Mouse (Mus musculus) testis, postnatal 10 days (tissue): ENCODE results near the gene Dpagt1.
A peak's percentile ranks its signal among the peaks of the same experiment; 100 is the strongest.
"Not testable (repeated sequence)": the region's sequence is repeated elsewhere in the genome, so short reads cannot be mapped to it uniquely, and the experiment has no call there.

ENCODE experiments used
- DNase-seq: peaks from one replicate; pipeline ENCODE4 v3.0.0; 2021; ENCODE audit warnings: low spot score

Dpagt1 gene

DNA sequence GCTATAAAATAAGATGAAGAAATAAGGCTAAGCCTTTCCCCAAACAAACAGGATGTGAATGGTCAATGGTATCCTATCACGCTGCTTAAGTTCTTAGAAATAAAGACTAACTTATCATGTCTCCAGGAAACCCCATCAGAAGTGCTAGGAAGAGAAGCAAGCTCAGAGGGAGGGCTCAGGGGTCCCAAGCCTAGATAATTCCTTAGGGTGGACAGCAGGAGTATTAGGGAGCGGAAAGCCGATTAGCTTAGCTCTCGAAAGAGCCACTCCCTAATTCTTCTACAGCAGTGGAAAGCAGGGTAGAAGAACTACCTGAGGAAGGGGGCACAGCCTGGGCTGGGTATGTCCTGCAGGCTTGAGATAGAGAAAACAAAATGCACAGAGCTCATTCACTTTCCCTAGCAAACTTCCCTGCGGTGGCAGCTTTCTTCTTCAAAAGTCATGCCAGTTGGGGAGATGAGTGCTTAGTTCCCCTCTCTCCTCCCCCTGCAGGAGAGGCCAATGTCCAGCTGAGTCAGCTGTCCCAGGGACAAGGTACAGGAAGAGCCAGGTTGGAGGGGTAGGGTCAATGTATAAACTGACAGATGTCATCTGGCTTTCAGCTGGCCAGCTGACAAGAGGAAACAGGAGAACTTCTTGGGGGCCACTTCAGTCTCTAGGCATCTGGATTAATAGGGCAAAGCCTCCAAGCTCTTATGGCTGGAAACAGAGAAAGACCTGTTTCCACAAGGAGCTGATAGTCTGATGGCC lies 7.6 kb upstream of the Dpagt1 start:
- DNase-seq, result no peak

DNA sequence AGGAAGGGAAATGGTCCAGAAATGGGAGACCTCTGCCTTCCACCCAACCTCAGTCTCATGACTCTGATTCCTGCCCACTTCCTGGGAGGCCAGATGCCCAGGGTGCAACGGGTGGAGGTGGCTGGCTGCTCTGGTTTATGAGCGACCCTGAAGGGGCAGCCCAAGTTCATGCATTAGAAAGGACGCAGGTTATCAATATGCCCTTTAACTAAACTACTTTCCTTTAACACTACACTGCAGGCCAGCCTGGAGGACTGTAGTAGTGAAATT lies 7.1 kb upstream of the Dpagt1 start:
- no peak for DNase-seq

DNA sequence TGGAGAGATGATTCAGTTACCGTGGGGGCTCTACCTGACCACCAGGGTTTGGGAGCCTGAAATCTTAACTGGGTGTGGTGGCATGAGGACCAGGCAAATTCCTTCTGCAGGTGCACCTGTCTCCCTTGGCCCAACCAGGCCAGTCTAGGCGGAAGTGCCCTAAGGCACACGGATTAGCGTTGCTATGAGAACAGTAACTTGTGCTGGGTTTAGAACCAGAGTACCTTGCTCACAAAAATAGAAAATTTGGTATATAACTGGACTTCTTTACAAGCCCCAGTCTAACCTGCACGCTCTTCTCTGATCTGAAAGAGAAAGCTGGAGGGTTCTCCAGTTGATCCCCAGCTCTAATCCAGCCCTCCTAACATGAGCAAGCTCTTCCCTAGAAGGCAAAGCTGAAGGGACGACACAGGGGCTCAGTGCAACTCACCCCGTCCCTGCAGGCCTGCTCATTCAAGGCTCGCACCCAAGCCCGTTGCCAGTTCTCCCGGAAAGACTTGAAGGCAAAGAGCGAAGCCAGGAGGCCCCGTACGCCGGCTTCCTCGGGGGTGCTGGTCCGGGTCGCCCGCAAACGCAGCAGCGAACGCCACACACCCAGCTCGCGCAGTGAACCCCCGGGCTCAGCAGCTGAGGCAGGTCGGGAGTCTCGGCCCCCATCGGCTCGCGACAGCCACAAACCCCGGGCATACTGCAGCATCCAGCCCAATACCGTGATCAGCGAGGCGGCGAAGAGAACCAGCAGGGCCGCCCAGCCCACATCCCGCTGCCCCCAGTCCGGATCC lies 6.5 kb upstream of the Dpagt1 start:
- DNase-seq, result peak; percentile 61

DNA sequence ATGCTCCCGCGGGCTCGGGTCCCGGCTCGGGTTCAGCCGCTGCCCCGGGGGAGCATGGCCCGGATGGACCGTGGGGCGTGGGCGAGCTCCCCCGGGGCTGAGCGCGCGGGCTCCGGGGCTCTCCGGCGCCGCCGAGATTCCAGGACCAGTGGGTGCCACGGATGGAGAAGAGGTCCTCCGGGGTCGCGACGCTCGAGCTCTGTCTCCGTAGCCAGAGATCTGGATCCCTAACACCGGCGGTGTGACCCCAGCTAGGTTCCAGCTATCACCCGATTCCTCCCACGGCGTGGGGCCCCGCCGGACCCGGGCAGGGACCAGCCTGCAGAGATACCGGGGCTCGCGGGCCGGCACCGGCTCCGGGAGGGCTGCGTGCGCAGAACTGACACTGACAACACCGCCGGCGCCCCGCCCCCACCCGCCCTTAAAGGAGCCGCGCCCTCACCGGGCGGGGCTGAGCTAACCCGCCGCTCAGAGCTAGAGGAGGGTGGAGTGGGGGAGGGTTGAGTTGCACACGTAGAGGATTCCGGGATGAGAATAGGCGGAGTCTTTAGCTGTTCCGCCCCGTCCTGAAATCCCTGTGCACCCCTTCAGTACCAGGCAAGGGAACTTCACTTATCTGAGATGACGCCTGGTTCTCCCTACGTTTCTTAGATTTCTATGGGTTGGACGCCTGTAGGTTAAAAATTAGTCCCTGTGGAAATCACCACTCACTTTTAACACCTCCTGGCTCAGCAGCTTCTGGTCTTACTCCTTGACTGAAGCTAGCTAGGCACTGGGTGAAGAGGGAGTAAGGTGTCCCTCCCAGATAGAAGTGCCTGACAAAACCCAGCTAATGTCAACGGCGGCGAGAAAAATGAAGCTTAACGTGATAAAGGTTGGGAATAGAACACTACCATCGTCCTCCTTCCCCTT lies 5.7 kb upstream of the Dpagt1 start, which contains the start of gene C2cd2l:
TSS of gene C2cd2l (minus strand) at position 399 of the 912 bp plus-strand sequence.
- peak; percentile 89 for DNase-seq

DNA sequence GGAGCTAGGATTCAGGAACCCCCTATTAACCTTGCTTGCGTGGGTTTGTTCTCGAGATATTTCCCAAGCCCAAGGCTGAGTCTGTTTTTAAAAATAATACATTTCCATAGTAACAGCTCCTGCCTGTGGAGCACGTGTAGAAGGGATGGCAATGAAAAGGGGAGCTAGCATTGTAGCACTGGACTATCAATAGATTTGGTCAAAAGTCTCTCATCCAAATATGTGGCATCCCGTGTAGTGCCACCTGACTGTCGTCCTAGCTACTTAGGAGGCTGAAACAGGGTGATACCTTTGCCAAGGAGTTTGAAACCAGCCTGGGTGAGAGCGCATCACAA lies 5.1 kb upstream of the Dpagt1 start:
- no peak for DNase-seq

DNA sequence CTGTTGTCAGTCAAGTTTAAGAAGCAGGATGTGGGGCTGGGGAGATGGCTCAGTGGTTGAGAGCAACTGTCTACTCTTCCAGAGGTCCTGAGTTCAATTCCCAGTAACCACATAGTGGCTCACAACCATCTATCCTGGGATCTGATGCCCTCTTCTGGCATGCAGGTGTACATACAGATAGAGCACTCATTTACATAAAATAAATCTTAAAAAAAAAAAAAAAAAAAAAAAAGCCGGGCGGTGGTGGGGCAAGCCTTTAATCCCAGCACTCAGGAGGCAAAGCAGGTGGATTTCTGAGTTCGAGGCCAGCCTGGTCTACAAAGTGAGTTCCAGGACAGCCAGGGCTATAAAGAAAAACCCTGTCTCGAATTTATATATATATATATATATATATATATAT lies 2.2 kb upstream of the Dpagt1 start:
- DNase-seq, result not testable (repeated sequence)

DNA sequence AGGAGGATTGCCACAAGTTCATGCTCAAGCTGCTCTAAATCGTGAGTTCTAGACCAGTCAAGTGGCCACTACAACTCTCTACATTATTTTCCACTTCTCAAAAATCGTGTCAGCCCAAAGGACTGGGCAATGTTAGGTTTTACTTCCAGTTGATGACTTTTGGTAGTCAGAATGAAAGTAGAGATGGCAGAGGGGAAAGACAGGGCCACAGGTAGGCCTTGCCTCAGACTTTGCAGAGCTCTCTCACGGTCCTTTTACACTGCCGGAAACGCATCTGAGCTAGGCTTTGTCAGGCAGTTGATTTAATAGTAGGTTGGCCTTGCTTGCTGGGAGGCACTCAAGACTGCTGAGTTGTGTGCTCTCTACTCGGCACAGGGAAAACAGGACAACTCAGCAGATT lies 1.7 kb upstream of the Dpagt1 start:
- no peak for DNase-seq

DNA sequence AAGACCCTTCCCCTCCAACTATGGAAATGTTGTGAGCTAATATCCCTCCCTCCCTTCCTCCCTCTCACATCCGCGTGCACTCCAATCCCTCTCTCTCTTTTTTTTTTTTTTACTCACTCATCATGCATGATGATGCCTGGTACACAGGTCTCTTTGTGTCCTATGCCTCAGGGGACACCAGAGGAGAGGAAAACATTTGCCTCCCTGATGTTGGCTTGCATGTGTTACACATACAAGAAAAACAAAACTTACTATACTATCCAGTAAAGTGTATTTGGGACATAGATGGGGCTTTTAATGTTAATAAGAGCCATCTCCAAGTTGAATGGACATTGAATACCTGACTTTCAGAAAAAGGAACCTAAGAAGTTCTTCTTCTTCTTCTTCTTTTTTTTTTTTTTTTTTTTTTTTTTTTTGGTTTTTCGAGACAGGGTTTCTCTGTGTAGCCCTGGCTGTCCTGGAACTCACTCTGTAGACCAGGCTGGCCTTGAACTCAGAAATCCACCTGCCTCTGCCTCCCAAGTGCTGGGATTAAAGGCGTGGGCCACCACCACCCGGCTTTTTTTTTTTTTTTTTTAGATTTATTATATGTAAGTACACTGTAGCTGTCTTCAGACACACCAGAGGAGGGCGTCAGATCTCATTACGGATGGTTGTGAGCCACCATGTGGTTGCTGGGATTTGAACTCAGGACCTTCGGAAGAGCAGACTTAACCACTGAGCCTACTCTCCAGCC lies 619 bp upstream of the Dpagt1 start:
- not testable (repeated sequence) for DNase-seq

DNA sequence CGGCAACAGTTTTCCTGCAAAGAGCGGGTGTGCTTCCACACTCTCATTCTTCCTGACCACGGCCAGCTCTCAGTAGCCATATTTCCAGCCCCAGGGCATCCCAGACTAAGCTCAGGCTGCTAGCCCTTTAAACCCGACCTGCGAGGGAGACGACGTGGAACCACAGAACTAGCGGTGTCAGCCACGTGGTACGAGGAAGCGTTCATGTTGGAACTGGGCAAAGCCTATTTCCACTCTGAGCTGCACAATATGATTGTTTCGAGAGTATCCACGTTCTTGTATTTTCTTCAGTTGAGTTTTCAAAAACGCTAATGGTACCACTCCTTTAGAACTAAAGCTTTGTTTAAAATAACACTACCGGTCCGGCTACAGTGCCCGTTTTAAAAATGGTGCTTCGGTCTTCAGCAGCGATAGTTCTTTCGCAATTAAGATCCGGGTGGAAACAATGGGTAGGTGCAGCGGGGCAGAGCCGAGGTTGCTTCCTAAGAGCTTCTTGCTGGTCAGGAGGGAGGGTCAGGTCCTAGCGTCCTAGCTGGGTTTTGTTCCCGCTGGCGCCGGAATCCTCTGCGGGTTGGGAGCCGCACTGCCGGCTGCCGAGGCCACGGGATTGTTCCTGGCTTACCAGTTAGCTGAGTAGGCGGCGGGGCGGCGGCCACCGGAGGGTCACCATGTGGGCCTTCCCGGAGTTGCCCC lies 698 bp downstream of the Dpagt1 start:
- DNase-seq, result peak; percentile 77

DNA sequence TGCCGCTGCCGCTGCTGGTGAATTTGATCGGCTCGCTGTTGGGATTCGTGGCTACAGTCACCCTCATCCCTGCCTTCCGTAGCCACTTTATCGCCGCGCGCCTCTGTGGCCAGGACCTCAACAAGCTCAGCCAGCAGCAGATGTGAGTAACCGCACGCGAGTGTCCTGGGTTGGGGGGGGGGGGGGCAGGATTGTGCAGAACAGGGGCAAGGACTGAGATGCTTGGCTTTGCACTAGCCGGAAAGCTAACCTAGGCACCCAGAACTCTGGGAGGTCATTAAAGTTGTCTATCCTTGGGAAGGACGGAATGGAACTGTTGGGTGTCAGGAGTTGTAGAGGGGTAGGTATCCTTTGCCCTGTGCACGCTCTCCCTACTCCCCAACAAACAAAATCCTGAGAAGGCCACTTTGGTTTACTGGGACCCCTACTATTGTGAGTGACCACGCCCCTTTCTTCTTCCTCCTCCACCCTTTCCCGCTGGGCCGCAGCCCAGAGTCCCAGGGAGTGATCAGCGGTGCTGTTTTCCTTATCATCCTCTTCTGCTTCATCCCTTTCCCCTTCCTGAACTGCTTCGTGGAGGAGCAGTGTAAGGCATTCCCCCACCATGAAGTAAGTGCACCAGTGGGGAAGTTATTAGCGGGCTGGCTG lies 1.4 kb downstream of the Dpagt1 start:
- no peak for DNase-seq

DNA sequence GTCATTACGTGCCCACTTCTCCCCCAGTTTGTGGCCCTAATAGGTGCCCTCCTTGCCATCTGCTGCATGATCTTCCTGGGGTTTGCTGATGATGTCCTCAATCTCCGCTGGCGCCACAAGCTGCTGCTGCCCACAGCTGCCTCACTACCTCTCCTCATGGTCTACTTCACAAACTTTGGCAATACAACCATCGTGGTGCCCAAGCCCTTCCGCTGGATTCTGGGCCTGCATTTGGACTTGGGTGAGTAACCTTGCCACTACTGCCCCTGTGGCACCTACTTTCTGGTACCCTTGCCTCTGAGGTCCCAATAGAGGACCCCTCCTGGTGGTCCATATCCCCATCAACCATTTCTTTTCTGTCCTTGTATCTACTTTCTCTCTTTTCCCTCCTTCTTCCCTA lies 2.1 kb downstream of the Dpagt1 start:
- no peak for DNase-seq

DNA sequence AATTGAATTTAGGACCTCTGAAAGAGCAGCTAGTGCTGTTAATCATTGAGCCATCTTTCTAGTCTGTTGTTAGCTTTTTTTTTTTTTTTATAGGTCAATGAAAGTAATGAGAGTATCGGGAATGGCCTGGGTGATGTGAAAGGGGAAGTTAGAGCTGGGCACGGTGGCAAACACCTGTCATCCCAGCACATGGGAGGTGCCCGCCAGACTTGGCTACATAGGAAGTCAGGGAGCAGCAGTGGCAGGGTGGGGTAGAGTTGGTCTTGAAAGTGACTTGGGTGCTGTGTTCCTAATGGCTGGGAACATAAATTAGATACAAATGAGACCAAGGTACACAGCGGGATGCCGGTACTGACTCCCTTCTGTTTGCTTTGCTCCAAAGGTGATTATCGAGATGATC lies 4.9 kb downstream of the Dpagt1 start:
- no peak for DNase-seq

DNA sequence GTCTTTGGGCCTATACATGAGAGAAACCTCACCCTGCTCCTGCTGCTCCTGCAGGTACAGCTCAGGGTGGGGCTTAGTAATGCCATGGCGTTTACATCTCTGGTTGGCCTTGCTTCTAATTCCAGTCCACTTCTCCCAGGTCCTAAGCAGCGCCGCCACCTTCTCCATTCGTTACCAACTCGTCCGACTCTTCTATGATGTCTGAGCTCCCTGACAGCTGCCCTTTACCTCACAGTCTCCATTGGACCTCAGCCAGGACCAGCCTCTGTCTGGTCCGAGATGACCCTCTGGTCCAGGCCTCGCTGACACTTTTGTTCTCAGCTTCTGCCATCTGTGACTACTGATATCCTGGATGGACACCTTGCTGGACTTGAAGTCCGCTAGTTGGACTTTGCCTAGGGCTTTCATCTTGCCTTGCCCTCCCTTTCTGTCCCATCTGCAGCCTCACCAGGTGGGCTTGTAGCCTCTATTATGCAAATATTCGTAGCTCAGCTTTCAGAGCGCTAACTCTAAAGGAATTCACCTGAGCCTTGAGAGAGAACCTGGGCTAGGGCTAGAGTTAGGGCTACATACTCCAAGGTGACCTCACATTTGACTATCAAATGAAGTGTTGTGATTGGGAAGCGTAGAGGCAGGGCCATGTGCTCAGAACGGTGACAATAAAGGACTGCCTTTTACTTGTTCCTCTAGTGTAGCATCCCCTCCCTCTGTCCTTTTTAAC lies 7.3 kb downstream of the Dpagt1 start:
- DNase-seq, result no peak

DNA sequence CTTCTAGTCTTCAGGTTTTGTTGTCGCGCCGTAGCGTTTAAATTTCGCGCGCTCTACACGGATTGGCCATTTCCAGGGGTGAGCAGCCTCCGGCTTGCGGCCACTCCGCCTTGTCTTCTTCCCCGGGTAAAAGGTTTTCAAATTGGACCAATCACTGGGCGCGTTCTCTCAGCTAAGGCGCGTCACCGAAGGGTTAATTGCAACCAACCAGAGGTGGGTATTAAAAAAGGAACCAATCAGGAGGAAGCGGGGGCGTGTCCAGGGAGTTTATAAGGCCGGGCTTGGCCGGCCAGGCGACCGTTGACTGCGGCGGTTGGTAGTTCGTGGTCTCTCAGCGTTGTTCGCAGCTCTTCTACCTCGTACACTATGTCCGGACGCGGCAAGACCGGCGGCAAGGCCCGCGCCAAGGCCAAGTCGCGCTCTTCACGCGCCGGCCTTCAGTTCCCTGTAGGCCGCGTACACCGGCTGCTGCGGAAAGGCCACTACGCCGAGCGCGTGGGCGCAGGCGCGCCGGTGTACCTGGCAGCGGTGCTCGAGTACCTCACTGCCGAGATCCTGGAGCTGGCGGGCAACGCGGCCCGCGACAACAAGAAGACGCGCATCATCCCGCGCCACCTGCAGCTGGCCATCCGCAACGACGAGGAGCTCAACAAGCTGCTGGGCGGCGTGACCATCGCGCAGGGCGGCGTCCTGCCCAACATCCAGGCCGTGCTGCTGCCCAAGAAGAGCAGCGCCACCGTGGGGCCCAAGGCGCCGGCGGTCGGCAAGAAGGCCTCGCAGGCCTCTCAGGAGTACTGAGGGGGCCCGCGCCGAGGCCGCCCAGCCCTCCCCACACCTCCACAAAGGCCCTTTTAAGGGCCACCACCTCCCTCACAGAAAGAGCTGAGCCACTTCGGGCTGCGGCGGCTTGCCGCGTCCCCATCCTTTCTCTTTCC lies 8.8 kb downstream of the Dpagt1 start, which contains the start of gene H2afx:
TSS of gene H2afx (plus strand) at position 299 of the 935 bp plus-strand sequence.
- DNase-seq, result peak; percentile 98

DNA sequence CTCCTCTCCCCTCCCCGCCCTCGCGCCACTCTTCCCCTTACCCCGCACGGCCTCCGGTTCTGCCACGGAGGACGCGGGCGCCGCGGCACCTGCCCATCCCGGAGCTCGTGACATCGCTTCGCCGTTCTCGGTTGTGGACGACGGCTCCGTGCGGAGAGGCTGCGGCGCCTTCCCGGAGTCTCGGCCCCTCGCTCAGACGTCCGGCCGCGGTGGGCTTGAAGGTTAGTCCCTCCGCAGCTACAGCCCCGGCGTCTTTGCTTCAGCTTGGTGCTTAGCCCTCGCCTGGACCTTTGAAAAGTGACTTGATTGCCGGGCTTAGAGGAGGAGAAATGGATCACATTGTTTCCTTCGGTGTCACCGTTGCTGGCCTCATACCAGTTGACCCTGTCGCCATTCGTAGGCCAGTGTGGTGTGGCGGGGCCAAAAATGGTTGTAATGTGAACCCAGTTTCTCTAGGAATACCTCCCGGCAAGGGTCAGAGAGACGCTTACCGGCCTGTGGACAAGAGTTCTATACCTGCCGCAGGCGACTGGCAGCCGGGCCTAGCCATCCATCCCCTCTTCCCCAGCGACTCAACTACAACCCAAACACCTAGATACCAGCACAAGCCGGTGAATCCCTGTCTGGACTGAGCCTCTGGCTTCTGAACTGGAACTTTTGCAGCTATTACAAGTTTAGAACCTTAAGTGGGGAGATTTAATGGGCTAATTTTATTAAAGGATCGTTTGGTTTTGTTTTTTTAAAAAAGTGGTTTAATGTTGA lies 9.7 kb downstream of the Dpagt1 start:
- DNase-seq, result peak; percentile 74

DNA sequence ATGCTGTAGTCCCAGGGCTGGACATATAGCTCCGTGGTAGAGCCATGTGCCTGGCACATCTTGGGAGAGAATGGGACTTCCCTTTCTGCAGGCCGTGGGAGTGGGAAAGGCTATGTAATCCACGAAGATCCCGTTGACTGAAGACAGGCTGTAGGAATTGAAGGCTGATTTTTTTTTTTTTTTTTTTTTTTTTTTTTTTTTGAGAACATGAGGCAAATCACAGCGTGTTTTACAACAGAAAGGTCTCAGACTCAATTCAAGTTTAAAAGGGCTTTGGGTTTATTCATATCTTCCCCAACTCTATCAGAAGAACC lies 10.2 kb downstream of the Dpagt1 start:
- no peak for DNase-seq

DNA sequence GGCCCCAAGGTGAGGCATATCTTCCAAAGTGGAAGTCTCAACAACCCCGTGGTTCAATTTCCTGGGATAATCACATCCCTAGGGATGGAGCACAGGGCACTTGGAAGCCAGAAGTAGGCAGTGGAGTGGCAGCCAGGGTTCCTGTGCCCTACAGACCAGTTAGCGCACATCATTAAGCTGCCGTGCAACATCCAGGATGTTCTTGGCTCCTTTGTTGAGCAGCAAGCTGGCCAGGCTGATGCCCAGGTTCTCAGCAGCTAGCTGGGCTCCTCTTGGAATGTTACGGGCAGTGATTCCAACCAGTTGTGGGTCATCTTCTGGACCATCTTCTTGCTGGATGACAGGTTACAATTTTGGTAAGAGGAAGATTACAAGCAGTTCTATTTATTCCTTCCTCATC lies 10.7 kb downstream of the Dpagt1 start:
- DNase-seq, result not testable (repeated sequence)

DNA sequence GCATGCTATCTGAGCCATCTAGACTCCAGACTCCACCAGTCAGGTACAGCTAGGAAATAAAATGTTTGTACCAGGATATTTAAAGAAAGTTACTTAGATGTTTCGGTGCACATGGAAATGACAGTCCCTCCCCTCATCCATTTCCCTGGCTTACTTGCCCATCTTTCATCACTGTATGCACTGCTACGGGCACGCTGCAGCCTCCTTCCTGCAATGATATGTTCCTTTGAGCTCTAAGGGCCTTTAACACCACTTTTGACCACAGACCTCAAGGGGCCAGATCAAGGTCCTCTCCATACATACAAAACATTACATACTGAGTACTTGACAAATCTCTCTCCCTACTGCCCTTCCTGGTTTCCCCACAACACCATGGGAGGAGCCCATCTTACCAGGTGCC lies 11.1 kb downstream of the Dpagt1 start:
- DNase-seq, result no peak
